Mouse (Mus musculus): ENCODE data around the gene Uap1l1.

Gene Uap1l1

DNA sequence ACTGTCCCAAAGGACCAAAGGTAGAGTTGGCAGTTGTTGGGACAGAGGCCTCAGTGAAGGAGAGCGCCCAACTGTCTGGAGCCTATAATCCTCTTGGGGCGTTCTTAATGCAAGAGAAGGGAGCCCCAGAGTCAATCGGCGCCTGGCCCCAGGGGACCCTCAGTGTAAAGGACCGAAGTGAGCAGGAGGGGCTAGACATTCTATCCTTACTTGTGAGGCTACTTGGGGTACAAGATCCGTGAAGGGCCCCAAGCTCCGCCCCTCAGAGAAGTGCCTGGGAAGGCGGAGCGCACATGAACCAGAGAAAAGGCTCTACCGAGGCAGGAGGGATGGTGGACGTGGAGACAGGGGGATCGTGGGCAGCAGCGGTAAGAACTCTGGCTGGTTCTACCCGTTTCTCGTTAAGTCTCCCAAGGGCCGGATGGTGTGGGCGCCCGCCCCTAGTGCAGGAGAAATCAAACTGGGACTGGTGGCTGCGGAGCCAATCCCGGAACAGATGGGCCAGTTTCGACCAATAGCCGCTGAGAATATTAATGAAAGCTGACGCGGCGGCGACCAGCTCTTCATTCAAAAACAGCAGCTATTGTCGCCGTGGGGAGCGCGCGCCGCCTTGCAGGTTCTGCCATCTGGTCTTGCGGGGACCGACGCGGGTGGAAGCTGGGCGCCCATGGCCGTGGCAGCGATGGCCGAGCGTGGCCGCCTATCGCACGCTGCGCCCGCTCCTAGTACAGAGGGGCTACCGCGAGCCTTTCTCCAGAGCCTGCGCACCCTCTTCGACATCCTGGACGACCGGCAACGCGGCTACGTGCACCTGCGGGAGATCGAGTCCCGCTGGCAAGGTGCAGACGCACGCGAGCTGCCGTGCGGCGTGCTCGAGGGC is 6.5 kb upstream of the Uap1l1 start, which contains the start of gene Sapcd2:
Gene Sapcd2 (plus strand): TSS at position 558 of the 880 bp plus-strand sequence.
- peak; percentile 78 to 88 for DNase-seq (ENCODE audit: low spot score in 2 of 2)

DNA sequence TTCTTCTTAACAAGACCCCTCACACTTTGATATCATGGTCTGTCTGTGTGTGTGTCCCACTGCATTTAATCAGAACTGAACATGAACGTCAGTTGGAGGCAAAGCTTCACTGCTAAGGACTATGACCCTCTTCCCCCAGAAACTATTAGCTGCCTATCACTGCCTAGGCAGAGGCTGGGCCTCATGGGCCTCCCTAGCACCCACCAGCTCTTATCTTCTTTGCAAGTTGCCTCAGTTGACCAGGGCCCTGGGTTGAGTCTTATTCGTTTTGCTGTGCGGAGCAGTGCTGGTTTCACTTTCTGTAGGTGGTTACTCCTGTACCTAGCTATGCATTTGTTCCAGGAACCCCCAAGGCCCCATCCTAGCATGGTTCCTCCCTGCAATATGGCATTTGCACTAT is 4.5 kb upstream of the Uap1l1 start:
- no peak for DNase-seq (ENCODE audit: low spot score in 2 of 2)

DNA sequence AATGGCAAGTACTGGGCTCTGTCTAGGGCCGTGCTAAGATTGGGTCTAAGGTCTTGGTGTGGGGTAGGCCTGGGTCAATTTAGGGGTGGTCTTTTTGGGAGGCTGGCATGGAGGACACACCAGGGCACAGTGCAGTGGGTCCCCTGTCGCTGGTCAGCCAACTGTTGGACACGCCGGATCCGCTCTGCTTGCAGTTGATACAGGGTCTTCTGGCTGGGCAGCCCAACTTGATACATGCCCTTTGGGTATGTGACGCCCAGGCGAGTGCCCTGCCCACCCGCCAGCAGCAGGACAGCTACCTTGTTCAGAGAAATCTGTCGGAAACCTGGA is 756 bp downstream of the Uap1l1 start:
- no peak for DNase-seq (ENCODE audit: low spot score in 2 of 2)

GRCm38 (mm10) chr2:25364313-25364712 is 1.2 kb downstream of the Uap1l1 start:
- DNase-seq (ENCODE audit: low spot score in 2 of 2) = no peak

DNA sequence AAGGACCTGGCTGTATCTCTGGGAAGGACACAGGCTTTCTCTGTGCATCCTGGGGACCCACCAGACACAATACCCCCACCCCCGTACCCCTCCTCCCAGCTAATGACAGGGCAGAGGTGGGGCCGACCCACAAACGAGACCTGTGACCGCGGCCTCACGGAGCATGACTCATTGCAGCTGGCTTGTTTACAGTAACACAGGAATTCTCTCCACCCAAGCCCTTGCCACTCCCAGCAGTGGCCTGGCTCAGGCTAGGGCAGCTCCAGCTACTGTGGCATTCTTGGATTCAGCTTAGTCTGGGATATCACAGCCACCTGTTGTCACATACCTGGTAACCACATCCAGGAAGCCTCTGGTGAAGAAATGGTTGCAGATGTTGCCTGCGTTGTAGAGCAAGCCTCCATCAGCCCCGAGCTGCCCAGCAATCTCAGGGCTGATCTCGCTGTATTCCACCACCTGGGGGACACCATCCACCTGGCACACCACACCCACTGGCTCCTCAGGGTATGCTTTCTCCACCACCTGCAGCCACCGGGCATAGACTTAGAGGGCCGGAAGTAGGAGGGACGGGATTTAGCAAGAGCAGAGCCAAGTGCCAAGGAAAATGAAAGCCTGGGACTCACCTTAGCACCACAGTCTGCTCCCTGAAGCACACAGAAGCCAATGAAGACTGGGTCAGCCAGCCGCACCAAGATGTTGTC is 1.9 kb downstream of the Uap1l1 start:
- no peak for DNase-seq (ENCODE audit: low spot score in 2 of 2)

- no peak for DNase-seq (ENCODE audit: low spot score in 2 of 2)
Measured at GRCm38 (mm10) chr2:25359848-25360247, 5.6 kb downstream of the Uap1l1 start.

GRCm38 (mm10) chr2:25356208-25357079 is 9.0 kb downstream of the Uap1l1 start, which contains the start of gene Dpp7:
Gene Dpp7, minus strand, starts transcription at chr2:25356359.
- DNase-seq (ENCODE audit: low spot score in 2 of 2) = peak; percentile 64 to 89

DNA sequence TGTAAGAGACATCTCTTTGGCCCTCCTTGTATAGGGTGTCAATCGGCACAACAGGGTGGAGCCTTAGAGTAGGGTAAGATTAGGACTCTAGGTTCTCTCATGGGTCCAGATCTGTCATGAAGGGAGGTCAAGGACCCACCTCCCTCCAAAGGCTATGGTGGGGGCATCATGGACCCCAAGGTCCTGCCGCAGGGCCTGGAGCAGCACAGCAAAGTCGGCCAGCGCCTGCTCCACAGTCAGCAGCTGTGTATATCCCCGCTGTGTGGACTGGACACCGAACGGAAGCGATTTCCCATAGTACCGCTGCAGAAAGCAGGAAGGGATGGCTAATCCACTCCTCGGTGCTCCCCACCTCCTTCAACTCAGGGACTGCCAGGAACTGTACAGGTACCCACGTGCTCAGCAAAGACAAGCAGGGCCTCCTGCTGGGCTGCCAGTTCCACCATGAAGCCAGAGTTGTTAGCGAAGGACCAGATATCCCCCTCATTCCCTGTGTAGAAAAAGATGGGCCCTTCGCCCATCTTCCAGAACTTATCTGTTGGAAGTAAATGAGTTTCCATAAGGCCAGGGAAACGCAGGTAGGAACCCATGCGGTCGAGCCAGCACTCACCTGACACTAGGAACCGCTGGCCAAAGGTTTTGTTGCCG is 9.9 kb downstream of the Uap1l1 start:
- no peak for DNase-seq (ENCODE audit: low spot score in 2 of 2)

DNA sequence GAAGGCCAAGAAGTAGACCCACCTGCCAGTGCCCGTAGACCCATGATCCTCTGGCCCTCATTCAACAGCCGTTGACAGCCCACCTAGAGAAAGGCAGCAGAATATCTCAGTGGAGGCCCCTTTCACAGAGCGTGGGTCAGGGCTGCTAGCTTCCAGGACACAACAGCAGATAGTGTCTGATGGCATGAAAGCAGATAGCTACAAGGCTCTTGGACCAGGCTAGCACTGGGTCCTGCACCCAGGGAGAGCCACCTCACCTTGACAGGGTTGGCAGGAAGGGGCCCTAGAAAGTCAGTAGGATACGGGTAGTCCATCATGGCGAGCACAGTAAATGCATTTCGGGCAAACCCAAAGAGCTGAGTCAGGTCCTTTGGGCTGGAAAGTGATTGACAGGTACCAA is 11.3 kb downstream of the Uap1l1 start:
- no peak for DNase-seq (ENCODE audit: low spot score in 2 of 2)

DNA sequence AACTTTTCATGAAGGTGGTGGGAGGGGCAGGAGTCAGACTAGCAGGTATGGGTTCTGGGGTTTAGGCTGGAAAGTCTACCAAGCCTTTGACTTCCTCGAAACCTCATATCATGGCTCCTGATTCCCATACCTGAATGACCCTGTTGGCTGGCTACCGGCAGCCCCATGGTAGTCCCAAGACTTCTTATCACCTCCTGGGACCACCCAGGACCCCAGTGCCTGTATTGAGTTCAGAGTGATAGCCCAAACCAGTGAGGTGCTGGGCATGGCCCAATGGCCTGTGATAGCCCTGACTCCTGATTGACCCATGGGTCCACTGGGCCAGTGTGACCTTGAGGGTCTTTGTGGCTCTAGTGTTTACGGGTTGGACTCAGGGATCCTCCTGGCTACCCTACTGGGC is 14.8 kb downstream of the Uap1l1 start:
- DNase-seq (ENCODE audit: low spot score in 2 of 2) = no peak

- DNase-seq (ENCODE audit: low spot score in 2 of 2) = no peak
Measured at GRCm38 (mm10) chr2:25349499-25349898, 16.0 kb downstream of the Uap1l1 start.

GRCm38 (mm10) chr2:25348162-25348561 is 17.3 kb downstream of the Uap1l1 start:
- no peak for DNase-seq (ENCODE audit: low spot score in 2 of 2)

- no peak for DNase-seq (ENCODE audit: low spot score in 2 of 2)
Measured at GRCm38 (mm10) chr2:25338303-25338702, 27.2 kb downstream of the Uap1l1 start.

- no peak for DNase-seq (ENCODE audit: low spot score in 2 of 2)
Measured at GRCm38 (mm10) chr2:25333569-25333968, 31.9 kb downstream of the Uap1l1 start.

GRCm38 (mm10) chr2:25332286-25333160 is 33.0 kb downstream of the Uap1l1 start, which contains the start of gene Man1b1:
Gene Man1b1, plus strand, starts transcription at chr2:25332338.
- peak; percentile 99 to 100 for DNase-seq (ENCODE audit: low spot score in 2 of 2)

- DNase-seq (ENCODE audit: low spot score in 2 of 2) = no peak
Measured at GRCm38 (mm10) chr2:25331470-25331869, 34.0 kb downstream of the Uap1l1 start.

GRCm38 (mm10) chr2:25328440-25328839 is 37.0 kb downstream of the Uap1l1 start:
- peak in 1 of 2 experiments; percentile 46 for DNase-seq (ENCODE audit: low spot score in 2 of 2)

DNA sequence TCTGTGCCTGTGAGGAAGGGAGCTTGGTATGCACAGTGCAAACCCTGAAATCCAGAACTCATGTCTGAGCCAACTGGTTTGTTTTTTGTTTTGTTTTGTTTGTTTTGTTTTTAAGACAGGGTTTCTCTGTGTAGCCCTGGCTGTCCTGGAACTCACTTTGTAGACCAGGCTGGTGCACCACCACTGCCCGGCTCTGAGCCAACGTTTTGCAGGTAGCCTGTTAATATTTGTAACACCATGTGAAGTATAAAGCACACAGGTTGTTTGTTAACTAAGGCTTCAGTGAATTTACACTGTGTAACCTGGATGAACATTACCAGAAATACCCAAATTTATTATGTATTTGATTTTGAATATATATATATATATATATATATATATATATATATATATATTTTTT is 39.4 kb downstream of the Uap1l1 start:
- no peak for DNase-seq (ENCODE audit: low spot score in 2 of 2)

GRCm38 (mm10) chr2:25320084-25320483 is 45.4 kb downstream of the Uap1l1 start:
- no peak for DNase-seq (ENCODE audit: low spot score in 2 of 2)

Data from spleen, postnatal 10 days (tissue).